In the genomic region with DNA sequence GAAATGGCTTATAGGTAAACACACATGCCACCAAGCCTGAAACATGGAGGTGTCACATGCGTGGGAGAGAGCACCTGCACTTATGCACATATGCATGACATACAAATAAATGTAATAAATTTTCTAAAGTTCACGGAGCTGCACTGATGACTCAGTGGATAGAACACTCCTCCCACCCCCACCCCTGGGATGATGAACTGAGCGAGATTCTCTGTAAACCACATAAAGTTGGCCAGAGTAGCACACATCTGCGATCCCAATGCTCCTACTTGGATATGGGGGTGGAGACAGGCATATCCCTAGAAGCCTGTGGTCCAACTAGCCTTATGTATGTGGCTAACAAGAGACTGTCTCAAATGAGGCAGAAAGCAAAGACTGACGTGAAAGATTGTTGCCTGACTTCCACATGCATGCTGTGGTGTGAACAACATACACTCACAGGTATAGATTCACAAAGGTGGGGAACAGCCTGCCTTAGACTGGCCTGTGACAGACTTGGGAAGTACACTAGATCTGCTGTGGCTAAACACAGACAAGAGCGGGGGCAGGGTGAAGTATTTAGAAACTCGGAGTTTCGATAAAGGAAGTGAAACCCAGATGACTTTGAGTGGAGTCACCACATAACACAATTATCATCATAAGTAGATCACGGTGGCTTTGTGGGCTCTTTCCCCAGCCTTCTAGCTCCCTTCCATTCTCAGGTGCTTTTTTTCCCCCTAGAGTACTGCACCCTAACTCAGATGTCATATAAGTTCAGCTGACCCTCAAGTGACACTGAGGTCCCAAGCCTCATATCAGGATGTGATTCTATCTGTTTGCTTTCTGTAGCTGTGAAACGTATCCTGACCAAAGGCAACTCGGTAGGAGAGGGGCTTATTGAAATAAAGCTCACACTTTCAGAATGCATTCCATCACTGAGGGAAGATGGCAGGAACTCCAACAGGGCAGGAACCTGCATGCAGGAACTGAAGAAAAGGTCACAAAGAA, we compare ENCODE assay signal across 9 mouse cellular contexts. TPM values are rescaled to one million over a fixed set of nuclear protein-coding genes. Genes with fewer than 3 reads are reported as not detected.
A peak's percentile ranks its signal among the peaks of the same experiment; 100 is the strongest.
DNase-seq lines count a peak whose midpoint lies in the region; ATAC-seq lines count a peak whose summit lies in the region.
"Had no signal": no experiment of that assay in that cellular context is flagged by ENCODE, and none has a peak within 500 bp of the region (broad histone marks: within the 10 kb centered on the region; RNA-seq: fewer than 3 reads in every experiment).

No protein-coding gene starts in this region.

- DNase-seq in heart, adult 11 months = peak; percentile 93
- no peak for DNase-seq in heart, postnatal 10 days
- DNase-seq in monocyte, adult 2 months (ENCODE audit: low read depth in 1 of 2, low spot score in 2 of 2) = peak; percentile 26 to 44
- DNase-seq in cerebellum, adult 9-11 months = no peak
- no peak for DNase-seq in gastrocnemius, adult 8-10 months (ENCODE audit: low spot score in 2 of 2)
- DNase-seq in midbrain, embryonic 14.5 days = no peak

- no peak overlapping the region for H3K4me3 ChIP-seq in heart, embryonic 16.5 days (ENCODE audit: low read length)
- H3K4me3 ChIP-seq in midbrain, embryonic 14.5 days (replicated peaks; ENCODE audit: low read depth, low read length) = no peak overlapping the region
- H3K4me3 ChIP-seq: erythroblast, embryonic 14.5 days had no signal

- peak overlapping the region; percentile 22; the same call in 1 of the 2 replicates for H3K4me2 ChIP-seq in heart, embryonic 16.5 days (ENCODE audit: low read depth, low read length)
- no peak overlapping the region for H3K4me2 ChIP-seq in midbrain, embryonic 14.5 days (ENCODE audit: low read length)

- no peaks in the 10 kb centered on the region for H3K27me3 ChIP-seq in heart, embryonic 16.5 days (ENCODE audit: control insufficient read depth, insufficient read depth, low read length)
- no peaks in the 10 kb centered on the region for H3K27me3 ChIP-seq in midbrain, embryonic 14.5 days (ENCODE audit: control insufficient read depth, insufficient read depth, low read length)

- intact Hi-C loops in heart, postnatal 10 days (cut with DNase I) = no loop called here

- WGBS in heart, embryonic 16.5 days = 41% methylated on average over 11 of the region's 11 CpGs
- 77% methylated on average over 11 of the region's 11 CpGs for WGBS in midbrain, embryonic 14.5 days

- peak overlapping the region; percentile 52 for H3K9ac ChIP-seq in heart, embryonic 16.5 days (ENCODE audit: low read length)
- no peak overlapping the region for H3K9ac ChIP-seq in midbrain, embryonic 14.5 days (replicated peaks; ENCODE audit: low read length)

- H3K9me3 ChIP-seq in heart, embryonic 16.5 days (replicated peaks; ENCODE audit: control insufficient read depth, low read length) = peaks cover 2% of the 10 kb centered on the region; the same call in 1 of the 2 replicates
- no peaks in the 10 kb centered on the region for H3K9me3 ChIP-seq in midbrain, embryonic 14.5 days (ENCODE audit: control insufficient read depth, low read length)

- peak; percentile 79 for ATAC-seq in CD4-positive, CD25-positive, alpha-beta regulatory T cell, adult 4 months
- ATAC-seq in heart, embryonic 16.5 days (replicated peaks; ENCODE audit: extremely low read depth, insufficient read depth, low FRiP score) = no peak
- no peak for ATAC-seq in midbrain, embryonic 14.5 days (ENCODE audit: low FRiP score, low TSS enrichment)

- H3K36me3 ChIP-seq in heart, embryonic 16.5 days (ENCODE audit: control insufficient read depth, insufficient read depth) = peaks cover 10% of the 10 kb centered on the region
- H3K36me3 ChIP-seq in midbrain, embryonic 14.5 days (ENCODE audit: control insufficient read depth, insufficient read depth, low read length) = no peaks in the 10 kb centered on the region

- peak overlapping the region; percentile 83 for H3K27ac ChIP-seq in heart, embryonic 16.5 days (ENCODE audit: low read length)
- H3K27ac ChIP-seq in midbrain, embryonic 14.5 days (replicated peaks; ENCODE audit: low read depth, low read length) = no peak overlapping the region

- H3K4me1 ChIP-seq in heart, embryonic 16.5 days (ENCODE audit: control insufficient read depth, insufficient read depth, low read length) = peaks cover 62% of the 10 kb centered on the region
- no peaks in the 10 kb centered on the region for H3K4me1 ChIP-seq in midbrain, embryonic 14.5 days (ENCODE audit: control insufficient read depth, insufficient read depth, low read length)

RNA-seq across cellular contexts. Expression of a gene that starts 13.7 kb away (rescaled TPM):
- 100 to 1,000 TPM; 180 to 214 TPM for total RNA-seq in heart, postnatal 10 days (2021)
- polyA plus RNA-seq in CD4-positive, CD25-positive, alpha-beta regulatory T cell, adult 4 months (2017; shearing (Covaris generic)) = 10 to 100 TPM; 45.2 to 46.1 TPM
- polyA plus RNA-seq in heart, embryonic 16.5 days (2015; fragmentation: Nextera tagmentation; extraction: Ambion mirVana) = 98.0 and 133 TPM in 2 replicates
- 10 to 100 TPM; 41.4 to 54.3 (median 46.9) TPM for total RNA-seq in gastrocnemius, adult 8-10 months (2022)
- polyA plus RNA-seq in midbrain, embryonic 14.5 days (2014; fragmentation: Nextera tagmentation; extraction: Ambion mirVana) = 9.2 and 13.4 TPM in 2 replicates

Comparison
In these comparisons a context has a peak if more than half of its experiments do, and no peak if none do; other contexts are left out.
1. DNase-seq: peak in heart, adult 11 months (single experiment) and monocyte, adult 2 months (2 of 2); none in heart, postnatal 10 days (0 of 2), cerebellum, adult 9-11 months (single experiment), gastrocnemius, adult 8-10 months (0 of 2) and midbrain, embryonic 14.5 days (single experiment).